Mouse (Mus musculus) forebrain, embryonic 16.5 days (tissue): ENCODE measurements around the gene Extl1. TPM values are rescaled to one million over a fixed set of nuclear protein-coding genes. Genes with fewer than 3 reads are reported as not detected.

Experiments
- ATAC-seq: fragments of 200-750 bp; cut with Nextera tagmentation; 2 replicates; pipeline ENCODE4 v1.8.0; 2017; ENCODE audit warnings: mild to moderate bottlenecking, moderate library complexity
- H3K27ac ChIP-seq: fragments of 300-500 bp; sonication (generic); 2 replicates; pipeline ENCODE4 v1.5.1; 2014; ENCODE audit warnings: low read length, control low read depth
- H3K27me3 ChIP-seq: fragments of 300-500 bp; sonication (generic); replicated peaks from 2 replicates; pipeline ENCODE4 v1.6.1; 2014; ENCODE audit warnings: low read length; ENCODE audit not compliant: control insufficient read depth, insufficient read depth
- H3K36me3 ChIP-seq: fragments of 300-500 bp; sonication (generic); 2 replicates; pipeline ENCODE4 v1.6.1; 2014; ENCODE audit not compliant: control insufficient read depth, insufficient read depth
- H3K4me1 ChIP-seq: fragments of 300-500 bp; sonication (generic); replicated peaks from 2 replicates; pipeline ENCODE4 v1.6.1; 2014; ENCODE audit warnings: low read length; ENCODE audit not compliant: control insufficient read depth, insufficient read depth
- H3K4me2 ChIP-seq: fragments of 300-500 bp; sonication (generic); 2 replicates; pipeline ENCODE4 v1.6.1; 2014; ENCODE audit warnings: mild to moderate bottlenecking, low read length, control low read depth
- H3K4me3 ChIP-seq: fragments of 300-500 bp; sonication (generic); replicated peaks from 2 replicates; pipeline ENCODE4 v1.5.1; 2014; ENCODE audit warnings: mild to moderate bottlenecking, low read length, control low read depth
- H3K9ac ChIP-seq: fragments of 300-500 bp; sonication (generic); replicated peaks from 2 replicates; pipeline ENCODE4 v1.6.1; 2014; ENCODE audit warnings: low read depth, low read length, control low read depth
- H3K9me3 ChIP-seq: fragments of 300-500 bp; sonication (generic); 2 replicates; pipeline ENCODE4 v1.6.1; 2016; ENCODE audit warnings: low read length; ENCODE audit not compliant: control insufficient read depth
- WGBS: fragments of 180-500 bp; shearing (Covaris S2); extraction: QIAGEN DNeasy Blood & Tissue Kit; methylation state at CpG from one replicate; pipeline ENCODE4 v1.1.7; 2014; 5-methylcytosine and 5-hydroxymethylcytosine counted together
- polyA plus RNA-seq: library from polyadenylated mRNA; unstranded; fragments of >200 nt; fragmentation: Nextera tagmentation; extraction: Ambion mirVana; gene quantifications from 2 replicates; pipeline ENCODE4 v1.2.1, GENCODE M21; 2015

Extl1 gene
- polyA plus RNA-seq, 1 experiment from 2014 or later = 0.56 TPM

GRCm38 (mm10) chr4:134356591-134357460 is 26.8 kb downstream of the Extl1 start:
- no peak for ATAC-seq
- Histone ChIP-seq H3K9ac (peak overlapping the region; percentile 46), H3K4me1 (peaks cover 5% of the 10 kb centered on the region; the same call in 1 of the 2 replicates), H3K27ac (no peak overlapping the region), H3K36me3 (no peaks in the 10 kb centered on the region), H3K9me3 (no peaks in the 10 kb centered on the region), H3K4me2 (peak overlapping the region; percentile 50), H3K4me3 (peak overlapping the region; percentile 27), H3K27me3 (no peaks in the 10 kb centered on the region)
- 19% methylated on average over 22 of the region's 22 CpGs for WGBS

- H3K4me1 ChIP-seq = peaks cover 5% of the 10 kb centered on the region; the same call in 1 of the 2 replicates
- H3K36me3 ChIP-seq = no peaks in the 10 kb centered on the region
- ATAC-seq = no peak
- no peak overlapping the region for H3K4me3 ChIP-seq
- no peaks in the 10 kb centered on the region for H3K9me3 ChIP-seq
- no peak overlapping the region for H3K9ac ChIP-seq
- WGBS = 54% methylated on average over 16 of the region's 16 CpGs
- no peak overlapping the region for H3K4me2 ChIP-seq
- no peaks in the 10 kb centered on the region for H3K27me3 ChIP-seq
- no peak overlapping the region for H3K27ac ChIP-seq
Observed at GRCm38 (mm10) chr4:134355841-134356452, 27.7 kb downstream of the Extl1 start.

- H3K27me3 ChIP-seq = no peaks in the 10 kb centered on the region
- no peak overlapping the region for H3K27ac ChIP-seq
- H3K36me3 ChIP-seq = no peaks in the 10 kb centered on the region
- ATAC-seq = no peak
- no peak overlapping the region for H3K4me2 ChIP-seq
- H3K4me3 ChIP-seq = no peak overlapping the region
- 73% methylated on average over 5 of the region's 5 CpGs for WGBS
- no peak overlapping the region for H3K9ac ChIP-seq
- H3K4me1 ChIP-seq = peaks cover 5% of the 10 kb centered on the region; the same call in 1 of the 2 replicates
- no peaks in the 10 kb centered on the region for H3K9me3 ChIP-seq
Observed at GRCm38 (mm10) chr4:134353527-134354409, 29.9 kb downstream of the Extl1 start.

GRCm38 (mm10) chr4:134352929-134353328 is 30.7 kb downstream of the Extl1 start:
- ATAC-seq = no peak
- Histone ChIP-seq H3K9ac (no peak overlapping the region), H3K9me3 (no peaks in the 10 kb centered on the region), H3K27ac (no peak overlapping the region), H3K36me3 (no peaks in the 10 kb centered on the region), H3K4me3 (no peak overlapping the region), H3K4me2 (no peak overlapping the region), H3K4me1 (peaks cover 5% of the 10 kb centered on the region; the same call in 1 of the 2 replicates), H3K27me3 (no peaks in the 10 kb centered on the region)
- WGBS = 66% methylated on average over 7 of the region's 7 CpGs

GRCm38 (mm10) chr4:134352261-134352707 is 31.4 kb downstream of the Extl1 start:
- ATAC-seq = no peak
- Histone ChIP-seq H3K9ac (no peak overlapping the region), H3K27ac (no peak overlapping the region), H3K9me3 (no peaks in the 10 kb centered on the region), H3K36me3 (no peaks in the 10 kb centered on the region), H3K4me1 (peaks cover 4% of the 10 kb centered on the region; the same call in 1 of the 2 replicates), H3K4me2 (no peak overlapping the region), H3K27me3 (no peaks in the 10 kb centered on the region), H3K4me3 (no peak overlapping the region)
- WGBS = 74% methylated on average over 12 of the region's 12 CpGs

GRCm38 (mm10) chr4:134351329-134352260 is 32.1 kb downstream of the Extl1 start:
- ATAC-seq = no peak
- no peaks in the 10 kb centered on the region for H3K4me1 ChIP-seq
- WGBS = 66% methylated on average over 18 of the region's 18 CpGs

GRCm38 (mm10) chr4:134350641-134351040 is 33.0 kb downstream of the Extl1 start:
- H3K9ac ChIP-seq = no peak overlapping the region
- no peak overlapping the region for H3K27ac ChIP-seq
- H3K27me3 ChIP-seq = no peaks in the 10 kb centered on the region
- no peak overlapping the region for H3K4me3 ChIP-seq
- WGBS = 82% methylated on average over 6 of the region's 6 CpGs
- no peaks in the 10 kb centered on the region for H3K9me3 ChIP-seq
- H3K36me3 ChIP-seq = no peaks in the 10 kb centered on the region
- no peaks in the 10 kb centered on the region for H3K4me1 ChIP-seq
- ATAC-seq = no peak
- H3K4me2 ChIP-seq = no peak overlapping the region

More at GRCm38 (mm10) chr4:134351329-134352260, 32.1 kb downstream of the Extl1 start:
- no peaks in the 10 kb centered on the region for H3K9me3 ChIP-seq
- H3K4me3 ChIP-seq = no peak overlapping the region
- no peaks in the 10 kb centered on the region for H3K27me3 ChIP-seq
- H3K9ac ChIP-seq = no peak overlapping the region
- H3K4me2 ChIP-seq = no peak overlapping the region
- no peaks in the 10 kb centered on the region for H3K36me3 ChIP-seq
- no peak overlapping the region for H3K27ac ChIP-seq

- no peaks in the 10 kb centered on the region for H3K9me3 ChIP-seq
- H3K4me3 ChIP-seq = no peak overlapping the region
- H3K4me1 ChIP-seq = no peaks in the 10 kb centered on the region
- no peak overlapping the region for H3K4me2 ChIP-seq
- H3K27ac ChIP-seq = no peak overlapping the region
- no peak for ATAC-seq
- peaks cover 1% of the 10 kb centered on the region for H3K27me3 ChIP-seq
- H3K36me3 ChIP-seq = no peaks in the 10 kb centered on the region
- 82% methylated on average over 7 of the region's 7 CpGs for WGBS
- H3K9ac ChIP-seq = no peak overlapping the region
Observed at GRCm38 (mm10) chr4:134349829-134350228, 33.8 kb downstream of the Extl1 start.
